12 mouse cellular contexts compared by ENCODE assay signal in genomic region chr9:108462192-108462591, GRCm38 (mm10). TPM values are rescaled to one million over a fixed set of nuclear protein-coding genes. Genes with fewer than 3 reads are reported as not detected.
DNase-seq lines count a peak whose midpoint lies in the region; ATAC-seq and TF ChIP-seq lines count a peak whose summit lies in the region.
"Had no signal": no experiment of that assay in that cellular context is flagged by ENCODE, and none has a peak within 500 bp of the region (broad histone marks: within the 10 kb centered on the region; RNA-seq: fewer than 3 reads in every experiment).

No protein-coding gene starts in this region.

- H3K4me2 ChIP-seq in forebrain, embryonic 13.5 days = peak overlapping the region; percentile 85
- no peak overlapping the region for H3K4me2 ChIP-seq in forebrain, embryonic 16.5 days (ENCODE audit: low read length)
- peak overlapping the region; percentile 23; the same call in 1 of the 2 replicates for H3K4me2 ChIP-seq in intestine, embryonic 16.5 days (ENCODE audit: low read depth, low read length)
- no peak overlapping the region for H3K4me2 ChIP-seq in forebrain, embryonic 14.5 days (ENCODE audit: low read length)

- no peak for ATAC-seq in forebrain, embryonic 13.5 days
- ATAC-seq in forebrain, embryonic 16.5 days = no peak
- peak; percentile 43 for ATAC-seq in intestine, embryonic 16.5 days
- no peak for ATAC-seq in forebrain, embryonic 14.5 days

- no peak for DNase-seq in ES-E14 (ENCODE audit: low read depth, low spot score)
- peak; percentile 48 for DNase-seq in lung, postnatal 14 days
- no peak for DNase-seq in cerebellum, postnatal 25 days
- no peak for DNase-seq in left cerebral cortex, postnatal 10 days (ENCODE audit: extremely low spot score in 1 of 2, low spot score in 2 of 2)
- DNase-seq in forebrain, embryonic 14.5 days (ENCODE audit: low spot score) = no peak
- DNase-seq: cerebellum, adult 9-11 months; thymus, adult 18-20 months had no signal

- in situ Hi-C loops in ES-E14 (cut with MboI; ENCODE audit: low sequenced_read_pairs in 2 of 2, unreplicated experiment in 2 of 2) = no loop called here

- H3K9ac ChIP-seq in forebrain, embryonic 13.5 days = no peak overlapping the region
- no peak overlapping the region for H3K9ac ChIP-seq in forebrain, embryonic 16.5 days (replicated peaks; ENCODE audit: low read depth, low read length)
- H3K9ac ChIP-seq in ES-E14 (ENCODE audit: insufficient read depth, low read depth, low read length, poor library complexity, severe bottlenecking) = peak overlapping the region; percentile 1; the same call in 1 of the 2 replicates
- peak overlapping the region; percentile 18 for H3K9ac ChIP-seq in intestine, embryonic 16.5 days (ENCODE audit: low read depth, low read length)
- H3K9ac ChIP-seq in forebrain, embryonic 14.5 days (ENCODE audit: low read length) = no peak overlapping the region

- H3K4me3 ChIP-seq in forebrain, embryonic 13.5 days = no peak overlapping the region
- H3K4me3 ChIP-seq in forebrain, embryonic 16.5 days (replicated peaks; ENCODE audit: low read length) = no peak overlapping the region
- H3K4me3 ChIP-seq in ES-E14 (ENCODE audit: insufficient read depth in 1 of 2, low read depth in 1 of 2, low read length in 2 of 2, poor library complexity in 1 of 2, severe bottlenecking in 1 of 2) = peak overlapping the region in 1 of 2 experiments; percentile 8; a peak in 1 of 4 replicates
- no peak overlapping the region for H3K4me3 ChIP-seq in intestine, embryonic 16.5 days (ENCODE audit: low read length)
- H3K4me3 ChIP-seq in forebrain, embryonic 14.5 days (ENCODE audit: low read depth, low read length) = no peak overlapping the region

- no peaks in the 10 kb centered on the region for H3K9me3 ChIP-seq in forebrain, embryonic 13.5 days (replicated peaks)
- no peaks in the 10 kb centered on the region for H3K9me3 ChIP-seq in forebrain, embryonic 16.5 days (ENCODE audit: control insufficient read depth, low read length)
- no peaks in the 10 kb centered on the region for H3K9me3 ChIP-seq in ES-E14 (ENCODE audit: control insufficient read depth, insufficient read depth, low read depth, low read length)
- H3K9me3 ChIP-seq in intestine, embryonic 16.5 days (ENCODE audit: control insufficient read depth, low read length) = no peaks in the 10 kb centered on the region
- no peaks in the 10 kb centered on the region for H3K9me3 ChIP-seq in forebrain, embryonic 14.5 days (replicated peaks; ENCODE audit: control insufficient read depth, low read length)

- H3K27me3 ChIP-seq in forebrain, embryonic 13.5 days = no peaks in the 10 kb centered on the region
- H3K27me3 ChIP-seq in forebrain, embryonic 16.5 days (replicated peaks; ENCODE audit: control insufficient read depth, insufficient read depth, low read length) = 0 out of 2 replicates have a peak, but pooled peaks cover 2% of the 10 kb centered on the region
- no peaks in the 10 kb centered on the region for H3K27me3 ChIP-seq in intestine, embryonic 16.5 days (replicated peaks; ENCODE audit: control insufficient read depth, insufficient read depth, low read length)
- no peaks in the 10 kb centered on the region for H3K27me3 ChIP-seq in forebrain, embryonic 14.5 days (replicated peaks; ENCODE audit: control insufficient read depth, insufficient read depth, low read length)

- H3K27ac ChIP-seq in forebrain, embryonic 13.5 days = no peak overlapping the region
- no peak overlapping the region for H3K27ac ChIP-seq in forebrain, embryonic 16.5 days (ENCODE audit: low read length)
- no peak overlapping the region for H3K27ac ChIP-seq in ES-E14 (ENCODE audit: insufficient read depth, low read depth, low read length, poor library complexity, severe bottlenecking)
- H3K27ac ChIP-seq in intestine, embryonic 16.5 days (ENCODE audit: low read length) = peak overlapping the region; percentile 97
- no peak overlapping the region for H3K27ac ChIP-seq in forebrain, embryonic 14.5 days (ENCODE audit: low read depth, low read length)

- intact Hi-C loops in left cerebral cortex, postnatal 10 days (cut with DNase I) = no loop called here

- H3K4me1 ChIP-seq in forebrain, embryonic 13.5 days = peaks cover 18% of the 10 kb centered on the region
- H3K4me1 ChIP-seq in forebrain, embryonic 16.5 days (replicated peaks; ENCODE audit: control insufficient read depth, insufficient read depth, low read length) = peaks cover 15% of the 10 kb centered on the region
- H3K4me1 ChIP-seq in ES-E14 (ENCODE audit: control insufficient read depth in 2 of 2, insufficient read depth in 2 of 2, low read length in 2 of 2, poor library complexity in 1 of 2) = peaks cover 0 to 19% of the 10 kb centered on the region in 2 experiments; a peak in 3 of 4 replicates
- H3K4me1 ChIP-seq in intestine, embryonic 16.5 days (ENCODE audit: control insufficient read depth, insufficient read depth, low read length) = peaks cover 19% of the 10 kb centered on the region
- peaks cover 11% of the 10 kb centered on the region for H3K4me1 ChIP-seq in forebrain, embryonic 14.5 days (ENCODE audit: control insufficient read depth, insufficient read depth, low read length)

- peaks cover 43% of the 10 kb centered on the region for H3K36me3 ChIP-seq in forebrain, embryonic 13.5 days (ENCODE audit: poor library complexity, severe bottlenecking)
- H3K36me3 ChIP-seq in forebrain, embryonic 16.5 days (ENCODE audit: control insufficient read depth, insufficient read depth) = peaks cover 15% of the 10 kb centered on the region
- peaks cover 14% of the 10 kb centered on the region for H3K36me3 ChIP-seq in ES-E14 (ENCODE audit: control insufficient read depth, insufficient read depth, low read length, poor library complexity, severe bottlenecking)
- peaks cover 14% of the 10 kb centered on the region for H3K36me3 ChIP-seq in intestine, embryonic 16.5 days (ENCODE audit: control insufficient read depth, insufficient read depth, low read length)
- peaks cover 37% of the 10 kb centered on the region for H3K36me3 ChIP-seq in forebrain, embryonic 14.5 days (ENCODE audit: control insufficient read depth, insufficient read depth, low read length)

- 89% methylated on average over 10 of the region's 10 CpGs for WGBS in forebrain, embryonic 13.5 days
- WGBS in forebrain, embryonic 16.5 days = 92% methylated on average over 10 of the region's 10 CpGs
- 49% methylated on average over 10 of the region's 10 CpGs for WGBS in intestine, embryonic 16.5 days
- WGBS in forebrain, embryonic 14.5 days = 94% methylated on average over 10 of the region's 10 CpGs

TF ChIP-seq in ES-E14, 5 proteins besides CTCF, POLR2A, EP300 and RAD21:
- no peak for TF ChIP-seq ZC3H11A (IDR thresholded peaks at IDR 0.05; ENCODE audit: borderline replicate concordance, low read depth, low read length)
- TF ChIP-seq HCFC1 (IDR thresholded peaks at IDR 0.05; ENCODE audit: borderline replicate concordance, insufficient read depth, low read length) = no peak
- TF ChIP-seq CHD2 (IDR thresholded peaks at IDR 0.05; ENCODE audit: low read depth, low read length) = no peak
- TF ChIP-seq MAFK (IDR thresholded peaks at IDR 0.05; ENCODE audit: insufficient read depth, low read depth, low read length) = no peak
- no peak for TF ChIP-seq ZNF384 (IDR thresholded peaks at IDR 0.05; ENCODE audit: low read depth, low read length)
TF ChIP-seq in ES-E14: peak in this region for 0.

RNA-seq across cellular contexts. Expression of gene Klhdc8b, which starts 0.8 kb away (rescaled TPM):
- polyA plus RNA-seq in forebrain, embryonic 13.5 days (2015; fragmentation: Nextera tagmentation; extraction: Ambion mirVana) = 54.1 and 63.9 TPM in 2 replicates
- 42.6 and 55.6 TPM in 2 replicates for polyA plus RNA-seq in forebrain, embryonic 16.5 days (2015; fragmentation: Nextera tagmentation; extraction: Ambion mirVana)
- total RNA-seq in ES-E14 (2012; rRNA removed) = 6.6 and 6.7 TPM in 2 replicates
- polyA plus RNA-seq in intestine, embryonic 16.5 days (2015; fragmentation: Nextera tagmentation; extraction: Ambion mirVana) = 44.7 and 49.6 TPM in 2 replicates
- total RNA-seq in left cerebral cortex, postnatal 10 days (2021) = 10 to 100 TPM; 32.5 to 35.9 TPM
- polyA plus RNA-seq in forebrain, embryonic 14.5 days (2014; fragmentation: Nextera tagmentation; extraction: Ambion mirVana) = 47.9 and 52.6 TPM in 2 replicates

RNA-seq across cellular contexts. Expression of gene Ccdc71, which starts 1.9 kb away (rescaled TPM):
- polyA plus RNA-seq in forebrain, embryonic 13.5 days (2015; fragmentation: Nextera tagmentation; extraction: Ambion mirVana) = 50.1 and 53.8 TPM in 2 replicates
- 61.4 and 68.7 TPM in 2 replicates for polyA plus RNA-seq in forebrain, embryonic 16.5 days (2015; fragmentation: Nextera tagmentation; extraction: Ambion mirVana)
- total RNA-seq in ES-E14 (2012; rRNA removed) = 16.7 and 18.6 TPM in 2 replicates
- polyA plus RNA-seq in intestine, embryonic 16.5 days (2015; fragmentation: Nextera tagmentation; extraction: Ambion mirVana) = 49.2 and 53.5 TPM in 2 replicates
- total RNA-seq in left cerebral cortex, postnatal 10 days (2021) = 10 to 100 TPM; 38.7 to 39.6 TPM
- 45.2 and 49.6 TPM in 2 replicates for polyA plus RNA-seq in forebrain, embryonic 14.5 days (2014; fragmentation: Nextera tagmentation; extraction: Ambion mirVana)

RNA-seq across cellular contexts. Expression of gene Lamb2, which starts 17.3 kb away (rescaled TPM):
- polyA plus RNA-seq in forebrain, embryonic 13.5 days (2015; fragmentation: Nextera tagmentation; extraction: Ambion mirVana) = 18.7 and 22.9 TPM in 2 replicates
- 17.6 and 23.4 TPM in 2 replicates for polyA plus RNA-seq in forebrain, embryonic 16.5 days (2015; fragmentation: Nextera tagmentation; extraction: Ambion mirVana)
- total RNA-seq in ES-E14 (2012; rRNA removed) = 50.6 and 54.5 TPM in 2 replicates
- 26.6 and 33.6 TPM in 2 replicates for polyA plus RNA-seq in intestine, embryonic 16.5 days (2015; fragmentation: Nextera tagmentation; extraction: Ambion mirVana)
- 10 to 100 TPM; 29.6 to 34.2 TPM for total RNA-seq in left cerebral cortex, postnatal 10 days (2021)
- polyA plus RNA-seq in forebrain, embryonic 14.5 days (2014; fragmentation: Nextera tagmentation; extraction: Ambion mirVana) = 12.0 and 17.2 TPM in 2 replicates

RNA-seq across cellular contexts. Expression of gene BC048562, which starts 25.9 kb away (rescaled TPM):
- not detected in 2 replicates for polyA plus RNA-seq in forebrain, embryonic 13.5 days (2015; fragmentation: Nextera tagmentation; extraction: Ambion mirVana)
- not detected in 2 replicates for polyA plus RNA-seq in forebrain, embryonic 16.5 days (2015; fragmentation: Nextera tagmentation; extraction: Ambion mirVana)
- total RNA-seq in ES-E14 (2012; rRNA removed) = not detected in 2 replicates
- not detected in 2 replicates for polyA plus RNA-seq in intestine, embryonic 16.5 days (2015; fragmentation: Nextera tagmentation; extraction: Ambion mirVana)
- total RNA-seq in left cerebral cortex, postnatal 10 days (2021) = not detected
- not detected in 2 replicates for polyA plus RNA-seq in forebrain, embryonic 14.5 days (2014; fragmentation: Nextera tagmentation; extraction: Ambion mirVana)
- total RNA-seq: left cerebral cortex, postnatal 36 days had no signal
- polyA plus RNA-seq: frontal cortex, adult 2 months had no signal

RNA-seq across cellular contexts. Expression of gene Usp19, which starts 28.2 kb away (rescaled TPM):
- polyA plus RNA-seq in forebrain, embryonic 13.5 days (2015; fragmentation: Nextera tagmentation; extraction: Ambion mirVana) = 69.7 and 80.6 TPM in 2 replicates
- polyA plus RNA-seq in forebrain, embryonic 16.5 days (2015; fragmentation: Nextera tagmentation; extraction: Ambion mirVana) = 85.9 and 91.5 TPM in 2 replicates
- 92.1 and 126 TPM in 2 replicates for total RNA-seq in ES-E14 (2012; rRNA removed)
- 35.7 and 42.8 TPM in 2 replicates for polyA plus RNA-seq in intestine, embryonic 16.5 days (2015; fragmentation: Nextera tagmentation; extraction: Ambion mirVana)
- total RNA-seq in left cerebral cortex, postnatal 10 days (2021) = 100 to 1,000 TPM; 104 to 114 TPM
- 48.0 and 64.1 TPM in 2 replicates for polyA plus RNA-seq in forebrain, embryonic 14.5 days (2014; fragmentation: Nextera tagmentation; extraction: Ambion mirVana)

Comparison
In these comparisons a context has a peak if more than half of its experiments do, and no peak if none do; other contexts are left out.
1. H3K4me2 ChIP-seq: peak in forebrain, embryonic 13.5 days (single experiment) and intestine, embryonic 16.5 days (single experiment); none in forebrain, embryonic 16.5 days (single experiment) and forebrain, embryonic 14.5 days (single experiment).
2. H3K9ac ChIP-seq: peak in ES-E14 (single experiment) and intestine, embryonic 16.5 days (single experiment); none in forebrain, embryonic 13.5 days (single experiment), forebrain, embryonic 16.5 days (single experiment) and forebrain, embryonic 14.5 days (single experiment).